ENCODE assay signal across 19 mouse cellular contexts in genomic region chr13:46203551-46203950, GRCm38 (mm10).
"Had no signal": no experiment of that assay in that cellular context is flagged by ENCODE, and none has a peak within 500 bp of the region (broad histone marks: within the 10 kb centered on the region; RNA-seq: fewer than 3 reads in every experiment).

No protein-coding gene starts in this region.

- H3K4me2 ChIP-seq: lung, embryonic 14.5 days; midbrain, embryonic 12.5 days; neural tube, embryonic 13.5 days; neural tube, embryonic 15.5 days had no signal

- H3K27ac ChIP-seq: midbrain, embryonic 10.5 days; midbrain, embryonic 12.5 days; neural tube, embryonic 13.5 days; neural tube, embryonic 15.5 days had no signal

- H3K4me1 ChIP-seq: neural tube, embryonic 15.5 days had no signal

- ATAC-seq: midbrain, embryonic 16.5 days had no signal

- H3K9me3 ChIP-seq: midbrain, embryonic 10.5 days; midbrain, embryonic 12.5 days; neural tube, embryonic 13.5 days; neural tube, embryonic 15.5 days had no signal

- H3K36me3 ChIP-seq: midbrain, embryonic 10.5 days; midbrain, embryonic 12.5 days; neural tube, embryonic 13.5 days; neural tube, embryonic 15.5 days had no signal

- H3K27me3 ChIP-seq: midbrain, embryonic 12.5 days; neural tube, embryonic 13.5 days; neural tube, embryonic 15.5 days had no signal

- DNase-seq: lung, adult 18-20 months; lung, embryonic 14.5 days; lung, postnatal 14 days; lung, postnatal 4 days; midbrain, embryonic 14.5 days; retina, postnatal 1 day; right cerebral cortex, adult 18-20 months; right cerebral cortex, postnatal 25 days; right cerebral cortex, postnatal 4 days; spleen, adult 18-20 months; thymus, adult 18-20 months; thymus, postnatal 14 days; thymus, postnatal 36 days had no signal

- H3K4me3 ChIP-seq: midbrain, embryonic 10.5 days; midbrain, embryonic 12.5 days; myocyte; neural tube, embryonic 13.5 days; neural tube, embryonic 15.5 days had no signal

- H3K9ac ChIP-seq: lung, embryonic 14.5 days; midbrain, embryonic 12.5 days; neural tube, embryonic 13.5 days; neural tube, embryonic 15.5 days had no signal
